Mouse (Mus musculus) myocyte (in vitro differentiated cells): ENCODE results near the gene Efcab5.

Source experiments
- CEBPB ChIP-seq: IDR thresholded peaks from 2 replicates; pipeline ENCODE4 v1.6.1; 2011; ENCODE audit warnings: mild to moderate bottlenecking, moderate library complexity; ENCODE audit not compliant: poor library complexity, insufficient read depth, severe bottlenecking
- E2F4 ChIP-seq: IDR thresholded peaks from one replicate; pipeline ENCODE4 v1.6.1; 2011; ENCODE audit warnings: mild to moderate bottlenecking, control low read depth, moderate library complexity; ENCODE audit not compliant: insufficient read depth
- MAX ChIP-seq: IDR thresholded peaks from one replicate; pipeline ENCODE4 v1.6.1; 2011; ENCODE audit warnings: low read depth, mild to moderate bottlenecking, control low read depth
- MYOD1 ChIP-seq, 3 experiments: IDR thresholded peaks; one replicate each; pipeline ENCODE4 v1.6.1; 2011; ENCODE audit warnings: control low read depth in 2 of 3, low read depth in 2 of 3, mild to moderate bottlenecking in 2 of 3, moderate library complexity in 1 of 3; ENCODE audit not compliant: insufficient read length in 2 of 3, control insufficient read depth in 1 of 3
- MYOG ChIP-seq, 3 experiments: IDR thresholded peaks; one replicate each; pipeline ENCODE4 v1.6.1; 2011; ENCODE audit warnings: control low read depth in 2 of 3, low read depth in 2 of 3, mild to moderate bottlenecking in 2 of 3; ENCODE audit not compliant: insufficient read length in 2 of 3, control insufficient read depth in 1 of 3, insufficient read depth in 1 of 3
- POLR2A ChIP-seq: IDR thresholded peaks from one replicate; pipeline ENCODE4 v1.6.1; 2011; ENCODE audit warnings: low read depth, mild to moderate bottlenecking, control low read depth, moderate library complexity; ENCODE audit not compliant: insufficient read length
- POLR2AphosphoS2 ChIP-seq: IDR thresholded peaks from one replicate; pipeline ENCODE4 v1.6.1; 2011; ENCODE audit warnings: low read depth, control low read depth; ENCODE audit not compliant: insufficient read length
- USF1 ChIP-seq: IDR thresholded peaks from one replicate; pipeline ENCODE4 v1.6.1; 2011; ENCODE audit warnings: low read depth, mild to moderate bottlenecking, control low read depth, moderate library complexity

GRCm38 (mm10) chr11:77148774-77149173 is 40.0 kb downstream of the Efcab5 start:
- no peak for TF ChIP-seq POLR2AphosphoS2
- no peak for TF ChIP-seq MYOD1 (IDR thresholded peaks at IDR 0.05; ENCODE audit: control insufficient read depth in 1 of 3, insufficient read length in 2 of 3, low read depth in 2 of 3)
- TF ChIP-seq MAX: no peak
- no peak for TF ChIP-seq E2F4
- TF ChIP-seq CEBPB: no peak
- no peak for TF ChIP-seq POLR2A
- no peak for TF ChIP-seq USF1
- no peak for TF ChIP-seq MYOG (IDR thresholded peaks at IDR 0.05; ENCODE audit: control insufficient read depth in 1 of 3, insufficient read depth in 1 of 3, insufficient read length in 2 of 3, low read depth in 2 of 3)
